Mouse (Mus musculus) heart, adult 8-10 months (tissue): ENCODE data around the gene Six2. TPM values are rescaled to one million over a fixed set of nuclear protein-coding genes. Genes with fewer than 3 reads are reported as not detected.
"Not testable (repeated sequence)": the region's sequence is repeated elsewhere in the genome, so short reads cannot be mapped to it uniquely, and the experiment has no call there.

Experiments used
- DNase-seq: peaks from one replicate; pipeline ENCODE4 v3.0.0; 2022; ENCODE audit warnings: low spot score
- total RNA-seq, 4 experiments: library from RNA; stranded (reverse); gene quantifications; 2 replicates each; pipeline ENCODE4 v1.2.4; 2022

Six2 gene
- total RNA-seq, 4 experiments from 2014 or later, result 0.23 to 0.38 (median 0.26) TPM

DNA sequence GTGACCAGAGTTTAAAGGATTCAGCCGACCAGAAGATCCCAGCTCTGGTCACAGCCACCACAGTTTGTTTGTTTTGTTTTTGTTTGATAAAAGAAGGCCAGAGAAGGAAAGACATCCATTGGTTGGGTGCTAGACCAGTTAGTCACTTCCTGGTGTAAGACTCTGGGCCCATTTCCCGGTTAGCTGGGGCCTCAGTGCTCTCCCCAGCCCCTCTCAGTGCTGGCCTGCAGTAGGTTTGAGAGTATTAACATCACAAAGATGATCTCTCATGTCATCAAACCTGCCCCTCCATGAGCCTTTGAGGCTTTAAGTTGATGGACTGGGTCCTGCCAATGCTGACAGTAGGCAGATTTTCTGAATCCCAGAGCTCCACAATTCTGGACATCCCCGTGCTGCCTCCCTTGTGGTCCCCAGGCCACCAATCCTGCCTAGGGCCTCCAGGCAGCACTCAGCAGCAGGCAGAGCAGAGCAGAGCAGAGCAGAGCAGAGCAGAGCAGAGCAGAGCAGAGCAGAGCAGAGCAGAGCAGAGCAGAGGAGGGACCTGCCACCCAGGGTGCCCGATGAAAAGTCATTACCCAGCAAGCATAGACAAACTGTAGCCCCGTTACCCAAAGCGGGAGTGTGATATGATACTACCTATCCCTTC lies 2.4 kb upstream of the Six2 start:
- no peak for DNase-seq

- DNase-seq, result no peak
These were observed 1.8 kb upstream of the Six2 start for GRCm38 (mm10) chr17:85689807-85690319.

DNA sequence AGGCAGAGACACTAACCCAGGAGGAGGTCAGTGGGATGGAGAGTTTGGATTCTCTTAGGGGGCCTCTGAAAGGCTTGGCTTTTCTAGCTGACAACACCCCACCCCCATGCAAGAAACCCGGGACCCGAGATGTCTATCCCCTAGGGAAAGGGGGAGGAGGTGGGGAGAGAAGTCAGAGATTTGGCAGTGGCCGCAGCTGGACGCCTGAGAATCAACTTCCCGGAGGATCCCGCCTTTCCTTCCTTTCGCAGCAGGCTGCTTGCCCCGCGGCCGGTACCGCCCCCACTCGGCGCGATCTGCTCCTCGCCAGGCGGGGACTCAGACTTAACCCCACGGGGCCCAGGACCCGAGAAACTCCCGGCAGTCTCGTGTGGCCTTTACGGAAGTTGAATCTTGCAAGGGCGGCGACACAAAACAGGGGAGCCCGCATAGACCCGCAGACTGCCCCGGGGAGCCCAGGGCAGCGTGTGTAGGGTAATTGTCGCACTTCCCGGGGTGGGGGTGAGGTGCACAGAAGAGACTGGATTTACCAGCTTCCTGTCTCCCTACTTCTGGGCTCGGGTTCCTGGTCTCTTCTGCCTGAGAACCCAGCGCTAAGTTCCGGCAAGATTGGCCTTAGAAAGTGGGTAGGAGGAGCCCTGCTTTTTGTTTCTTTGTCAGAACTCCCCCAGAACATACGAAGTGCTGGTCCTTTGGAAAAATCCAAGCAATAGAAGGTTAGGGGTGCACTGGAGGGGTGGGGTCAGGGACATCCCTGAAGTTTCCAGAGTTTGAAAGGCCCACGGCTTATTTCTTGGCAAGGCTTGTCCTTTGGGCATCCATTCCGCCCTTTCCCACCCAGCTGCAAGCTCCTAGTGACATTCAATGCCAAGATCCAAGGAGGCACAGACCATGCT lies 1.1 kb upstream of the Six2 start:
- peak; percentile 53 for DNase-seq

GRCm38 (mm10) chr17:85687421-85688235 lies 446 bp downstream of the Six2 start:
- DNase-seq, result no peak

DNA sequence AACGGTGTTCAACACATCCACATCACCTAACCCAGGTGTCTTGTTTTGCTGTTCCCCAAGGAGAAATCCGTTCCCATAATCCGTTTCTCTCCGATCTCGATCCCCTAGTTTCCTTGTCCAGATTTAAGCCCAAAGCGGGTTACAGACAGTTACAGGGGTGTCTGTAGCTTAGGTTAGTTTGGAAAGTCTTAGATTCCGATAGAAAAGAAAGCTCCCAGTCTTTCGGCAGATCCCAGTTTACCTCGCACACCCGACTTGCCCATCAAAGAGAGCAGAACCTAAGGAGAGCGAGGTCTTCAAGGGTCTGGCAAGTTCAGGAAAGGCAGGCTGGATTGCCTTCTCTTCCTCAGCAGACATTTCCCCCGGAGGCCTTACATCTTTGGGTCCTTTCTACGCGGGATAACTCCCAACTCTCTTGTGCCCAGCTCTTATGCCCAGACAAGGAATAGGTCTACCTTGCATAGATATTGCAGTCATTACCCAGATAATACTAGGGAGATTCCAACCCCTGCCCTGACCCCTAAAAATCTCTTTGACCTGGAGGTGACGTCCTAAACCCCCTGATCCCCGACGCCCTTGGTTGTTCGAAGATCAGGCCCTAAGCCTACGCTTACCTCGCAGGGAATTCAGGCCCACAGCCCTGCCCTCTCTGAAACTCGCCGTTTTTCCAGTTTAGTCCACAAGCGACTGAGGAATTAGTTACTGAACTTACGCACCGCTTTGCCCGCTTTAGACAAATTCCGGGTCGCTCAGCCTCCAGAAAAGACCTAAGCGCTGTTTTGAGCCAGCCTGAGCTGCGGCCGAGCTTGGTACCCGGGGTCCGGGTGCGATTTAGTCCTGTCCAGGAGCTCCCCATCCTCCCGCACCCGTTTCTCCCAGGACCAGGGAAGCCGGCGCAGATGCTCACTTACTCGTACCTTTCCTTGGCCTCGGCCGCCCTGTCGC lies 1.3 kb downstream of the Six2 start:
- DNase-seq, result no peak

- DNase-seq, result no peak
These were observed 2.3 kb downstream of the Six2 start for GRCm38 (mm10) chr17:85685689-85686281.

DNA sequence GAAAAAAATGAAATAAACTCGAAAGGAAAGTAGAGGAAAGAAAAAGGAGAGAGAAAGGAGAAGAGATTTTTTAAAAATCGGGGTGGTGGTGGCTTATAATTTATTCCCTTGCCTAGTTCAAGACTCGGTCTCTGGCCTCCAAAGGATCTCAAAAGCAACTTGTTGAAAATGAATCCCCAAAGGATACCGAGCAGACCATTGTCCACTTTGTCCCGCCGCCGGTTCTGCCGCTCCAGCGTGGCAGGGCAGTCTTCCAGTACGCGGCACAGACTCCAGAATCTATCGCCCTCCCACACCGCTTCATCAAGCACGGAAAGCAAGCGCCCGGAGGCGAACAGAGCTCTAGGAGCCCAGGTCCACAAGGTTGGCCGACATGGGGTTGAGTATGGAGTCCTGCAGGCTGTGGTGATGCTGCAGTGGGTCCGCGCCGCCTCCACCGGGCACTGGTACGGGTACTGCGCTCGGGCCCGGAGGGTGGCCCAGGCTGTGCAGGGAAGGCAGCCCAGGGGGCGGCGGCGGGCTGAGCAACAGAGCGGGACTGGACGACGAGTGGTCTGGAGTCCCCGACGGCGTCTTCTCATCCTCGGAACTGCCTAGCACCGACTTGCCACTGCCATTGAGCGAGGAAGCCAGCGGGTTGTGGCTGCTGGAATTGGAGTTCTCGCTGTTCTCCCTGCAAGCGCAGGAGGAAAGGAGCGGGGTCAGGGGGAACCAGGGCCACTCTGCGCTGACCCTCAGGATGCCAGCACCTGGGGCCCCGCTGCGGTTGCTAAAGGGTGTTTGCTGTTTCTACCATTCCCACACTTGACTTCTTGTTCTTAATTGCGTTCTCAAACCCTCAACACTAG lies 3.0 kb downstream of the Six2 start:
- no peak for DNase-seq

DNA sequence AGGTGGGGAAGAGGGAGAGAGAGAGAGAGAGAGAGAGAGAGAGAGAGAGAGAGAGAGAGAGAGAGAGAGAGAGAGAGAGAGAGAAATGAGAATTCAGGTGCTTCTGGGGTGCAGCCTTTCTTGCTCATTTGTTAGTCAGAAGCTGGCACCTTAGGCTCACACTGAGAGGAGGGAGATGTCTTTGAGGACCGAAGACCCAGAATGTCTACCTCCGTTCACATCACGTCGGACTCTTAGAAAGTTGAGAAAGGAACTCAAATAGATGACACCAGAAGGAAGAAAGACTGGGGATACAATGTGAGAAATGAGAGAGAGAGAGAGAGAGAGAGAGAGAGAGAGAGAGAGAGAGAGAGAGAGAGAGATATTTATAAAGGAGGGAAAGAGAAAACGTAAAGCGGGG lies 3.6 kb downstream of the Six2 start:
- not testable (repeated sequence) for DNase-seq

DNA sequence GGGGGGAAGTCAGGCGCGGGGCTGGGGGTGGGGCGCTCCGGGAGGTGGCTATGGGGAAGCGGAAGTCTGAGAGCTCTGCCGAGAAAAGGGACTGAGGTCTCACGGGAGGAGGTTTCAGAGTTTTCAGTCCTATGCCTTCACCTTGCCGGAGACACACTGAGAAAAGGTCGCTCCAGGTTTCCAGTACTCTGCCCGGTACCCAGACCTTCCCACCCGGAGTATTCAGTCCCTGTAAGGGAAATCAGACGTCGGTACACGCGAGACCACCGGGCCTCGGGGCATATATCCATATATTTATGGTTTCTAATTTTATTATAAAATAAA lies 4.1 kb downstream of the Six2 start:
- DNase-seq, result no peak

- DNase-seq, result no peak
These were observed 4.7 kb downstream of the Six2 start for GRCm38 (mm10) chr17:85683111-85683983.

DNA sequence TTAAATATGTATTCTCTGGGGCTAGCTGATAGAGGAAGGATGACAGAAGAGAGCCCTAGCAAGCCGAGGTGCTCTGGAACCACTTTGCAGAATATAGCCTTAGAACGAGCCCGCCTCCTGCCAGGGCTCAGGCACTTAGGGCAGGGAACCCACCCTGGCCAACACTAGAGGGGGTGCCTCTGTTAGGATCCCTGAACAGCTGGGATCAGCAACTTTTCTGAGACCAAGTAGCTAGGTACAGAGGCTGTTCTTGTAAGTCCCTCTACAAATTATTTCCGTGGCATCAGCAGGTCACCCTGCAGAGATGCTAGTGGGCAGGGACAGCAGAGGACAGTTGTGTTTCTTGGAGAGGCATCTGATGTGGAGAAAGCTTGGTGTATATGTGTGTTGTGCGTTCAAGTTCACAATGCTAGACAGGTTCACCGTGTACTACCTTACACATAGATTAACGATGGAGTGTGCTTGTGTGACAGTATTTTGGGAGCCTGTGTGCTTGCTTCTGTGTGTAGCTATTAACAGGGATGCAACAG lies 5.8 kb downstream of the Six2 start:
- DNase-seq, result no peak

DNA sequence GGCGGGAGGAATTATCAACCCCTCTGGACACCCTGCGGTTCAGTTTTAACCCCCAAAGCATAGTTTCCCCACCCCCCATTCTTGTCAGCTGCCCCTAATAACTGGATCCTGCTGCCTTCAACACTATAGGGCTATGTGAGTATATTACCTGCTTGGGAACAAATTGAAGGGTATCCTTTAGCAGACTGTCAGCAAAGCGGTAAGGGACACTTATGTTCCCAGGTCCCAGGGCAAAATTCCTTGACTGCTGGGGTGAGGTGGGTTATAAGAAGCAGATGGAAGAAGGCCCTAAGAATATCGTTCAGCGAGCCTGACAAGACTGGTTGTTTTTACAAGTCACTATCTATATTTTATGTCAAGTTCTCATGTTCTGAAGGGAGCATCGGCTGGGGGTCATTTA lies 6.3 kb downstream of the Six2 start:
- no peak for DNase-seq

DNA sequence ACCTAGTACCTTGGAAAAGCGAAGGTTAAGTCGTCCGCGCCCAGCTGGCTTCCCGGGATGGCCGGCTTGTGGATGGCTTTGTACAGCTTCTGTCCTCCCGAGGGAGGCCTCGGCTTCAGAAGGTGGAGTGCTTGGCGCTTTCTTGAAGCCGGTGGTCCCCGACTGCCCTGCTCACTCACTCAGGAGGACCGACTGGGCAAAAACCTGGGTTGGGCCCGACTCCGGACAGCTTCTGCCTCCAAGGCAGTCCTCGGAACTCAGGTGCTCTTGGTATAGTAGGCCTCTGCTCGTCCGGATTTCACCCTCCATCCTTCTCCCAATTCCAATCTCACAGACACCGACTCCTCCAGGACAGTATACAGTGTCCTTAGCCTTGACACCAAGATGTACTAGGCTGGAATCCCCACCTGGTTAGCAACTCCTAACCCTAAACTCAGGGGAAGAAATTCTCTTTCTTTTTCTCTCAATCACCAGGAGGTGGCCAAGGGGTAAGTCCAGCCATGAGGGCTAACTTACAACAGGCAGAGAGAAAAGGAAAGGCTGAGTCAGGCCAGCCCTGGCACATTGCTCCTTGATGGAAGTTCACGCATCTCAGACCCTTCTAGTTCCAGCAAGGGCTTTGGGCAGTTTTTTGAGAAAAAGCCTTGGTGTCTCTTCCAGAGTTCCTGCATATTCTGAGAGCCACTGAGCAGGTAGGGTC lies 7.1 kb downstream of the Six2 start:
- DNase-seq, result no peak

- no peak for DNase-seq
These were observed 7.8 kb downstream of the Six2 start for GRCm38 (mm10) chr17:85680116-85680850.

DNA sequence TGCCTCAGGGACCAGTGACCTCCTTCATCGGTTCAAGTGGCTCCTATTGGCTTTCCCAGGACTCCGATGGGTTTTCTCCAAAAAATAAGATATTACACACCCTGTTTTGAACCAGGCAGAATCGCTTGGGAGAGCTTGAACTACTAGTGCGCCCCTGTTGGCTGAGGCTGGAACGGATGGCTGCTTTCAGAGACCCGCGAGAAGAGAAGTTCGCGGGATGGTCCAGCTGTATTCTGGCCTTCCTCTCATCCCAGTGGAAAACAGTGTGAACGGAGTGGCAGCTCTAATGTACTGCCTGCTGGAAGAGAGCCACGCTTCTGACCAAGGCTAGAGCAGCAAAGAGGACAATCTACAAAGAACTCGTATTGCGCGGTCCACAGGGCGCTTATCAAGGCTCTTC lies 8.4 kb downstream of the Six2 start:
- DNase-seq, result no peak

DNA sequence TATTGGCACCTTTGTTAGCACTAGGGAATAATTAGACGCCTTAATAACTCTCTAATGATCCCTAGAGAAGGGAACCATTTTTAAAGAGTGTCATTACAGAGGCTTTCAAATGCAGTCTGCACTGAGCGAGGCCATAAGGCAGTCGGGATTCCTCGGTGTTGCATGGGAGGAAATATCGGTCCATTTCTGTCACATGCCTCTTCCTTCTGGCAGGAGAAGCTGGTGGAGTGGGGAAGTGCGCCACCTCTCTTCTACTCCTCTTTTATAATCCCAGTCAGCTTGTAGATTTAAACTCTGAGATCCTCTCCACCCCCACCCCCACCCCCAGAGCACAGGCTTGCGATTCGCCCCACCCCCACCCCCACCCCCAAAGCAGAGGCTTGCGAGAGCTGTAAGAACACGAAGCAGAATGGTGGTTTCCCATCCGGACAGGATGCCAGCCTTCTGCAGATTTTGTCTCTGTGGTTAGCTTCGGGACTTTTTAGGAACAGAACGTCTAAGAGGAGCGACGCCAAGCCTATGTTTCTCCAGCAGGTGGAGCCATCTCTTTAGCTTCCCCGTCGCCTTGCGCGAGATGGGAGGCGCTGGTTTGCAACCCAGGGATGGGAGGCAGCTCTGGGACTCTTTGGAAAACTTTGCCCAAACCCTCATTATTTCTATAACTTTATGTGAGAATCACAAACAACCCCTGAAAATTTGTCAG lies 23.3 kb downstream of the Six2 start:
- peak; percentile 63 for DNase-seq
